Mouse (Mus musculus): ENCODE data around the gene Bpifc. TPM values are rescaled to one million over a fixed set of nuclear protein-coding genes. Genes with fewer than 3 reads are reported as not detected.

Gene Bpifc
- polyA plus RNA-seq, 1 experiment = not detected

DNA sequence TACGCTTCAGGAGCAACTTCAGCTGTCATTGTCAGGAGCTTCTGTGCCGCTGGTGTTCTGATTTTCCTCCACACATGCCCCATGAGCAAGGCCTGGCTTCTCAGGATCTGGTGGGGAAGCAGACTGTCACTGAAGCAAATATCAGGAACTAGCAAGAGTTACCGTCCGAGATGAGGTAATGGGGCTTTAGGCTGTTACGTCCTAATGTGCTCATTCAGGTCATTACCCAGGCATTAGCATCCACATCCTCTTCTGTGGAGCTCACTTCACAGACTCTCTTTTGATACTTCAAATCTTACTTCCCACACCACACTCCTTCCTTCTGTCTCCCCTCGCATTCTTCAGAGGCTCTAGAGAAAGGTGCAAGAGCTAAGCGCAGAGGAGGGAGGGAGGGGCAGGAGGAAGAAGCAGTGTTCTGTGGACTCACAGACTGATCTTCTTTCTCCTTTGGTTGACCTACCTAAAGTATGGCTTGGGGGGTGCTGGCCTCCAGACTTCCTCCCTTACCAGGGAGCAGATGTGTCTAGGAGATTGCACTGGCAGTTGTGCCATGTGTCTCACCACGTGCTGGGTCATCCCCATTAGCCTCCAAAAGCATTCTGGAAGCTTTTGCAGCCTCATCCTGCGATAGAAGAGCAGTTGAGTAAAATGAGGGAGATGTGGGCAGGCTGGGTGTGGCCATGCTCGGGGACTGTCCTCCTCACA is 41.3 kb upstream of the Bpifc start:
- Histone ChIP-seq H3K79me2 (ENCODE audit: control insufficient read depth, insufficient read depth) (no peaks in the 10 kb centered on the region), H3K36me3 (ENCODE audit: control insufficient read depth, insufficient read depth) (no peaks in the 10 kb centered on the region), H3K27me3 (ENCODE audit: control insufficient read depth, insufficient read depth, insufficient read length) (no peaks in the 10 kb centered on the region), H3K4me3 (no peak overlapping the region), H3ac (ENCODE audit: control insufficient read depth, insufficient read length) (no peak overlapping the region), H3K4me2 (ENCODE audit: low read depth) (no peak overlapping the region)
- TF ChIP-seq E2F4 (IDR thresholded peaks at IDR 0.05; ENCODE audit: insufficient read depth) (no peak), TCF12 (IDR thresholded peaks at IDR 0.05; ENCODE audit: insufficient read depth, poor library complexity, severe bottlenecking) (no peak), POLR2AphosphoS2 (IDR thresholded peaks at IDR 0.05; ENCODE audit: insufficient read length, low read depth) (no peak), MAX (IDR thresholded peaks at IDR 0.05; ENCODE audit: low read depth) (no peak), CEBPB (IDR thresholded peaks at IDR 0.05; ENCODE audit: insufficient read depth, poor library complexity, severe bottlenecking) (no peak), POLR2A (IDR thresholded peaks at IDR 0.05; ENCODE audit: insufficient read length, low read depth) (no peak)

DNA sequence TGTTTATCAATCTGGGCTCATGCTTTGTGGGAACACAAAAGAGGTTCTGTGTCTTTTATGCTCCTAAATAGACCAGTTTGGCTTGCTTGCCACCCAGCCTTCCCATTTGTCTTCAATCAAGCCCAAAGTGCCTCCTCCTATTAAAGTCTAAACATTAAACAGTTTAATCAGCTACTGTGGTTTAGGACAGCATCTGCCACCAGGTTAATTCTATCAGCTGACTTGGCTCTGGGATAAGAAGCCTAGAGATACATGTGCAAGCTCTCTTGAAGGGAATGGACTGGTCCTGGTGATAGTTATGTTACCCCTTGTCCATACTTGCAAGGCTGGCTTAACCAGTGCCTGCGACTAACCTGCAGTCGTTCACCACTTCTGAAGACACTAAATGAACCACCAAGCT is 38.8 kb upstream of the Bpifc start:
- Histone ChIP-seq H3K4me3 (no peak overlapping the region), H3K4me2 (ENCODE audit: low read depth) (no peak overlapping the region), H3K27me3 (ENCODE audit: control insufficient read depth, insufficient read depth, insufficient read length) (no peaks in the 10 kb centered on the region), H3K79me2 (ENCODE audit: control insufficient read depth, insufficient read depth) (no peaks in the 10 kb centered on the region), H3K36me3 (ENCODE audit: control insufficient read depth, insufficient read depth) (peaks cover 5% of the 10 kb centered on the region), H3ac (ENCODE audit: control insufficient read depth, insufficient read length) (no peak overlapping the region)
- TF ChIP-seq TCF12 (IDR thresholded peaks at IDR 0.05; ENCODE audit: insufficient read depth, poor library complexity, severe bottlenecking) (no peak), MYOD1 (IDR thresholded peaks at IDR 0.05; ENCODE audit: control insufficient read depth in 1 of 3, insufficient read length in 2 of 3, low read depth in 2 of 3) (no peak), MAX (IDR thresholded peaks at IDR 0.05; ENCODE audit: low read depth) (no peak), POLR2A (IDR thresholded peaks at IDR 0.05; ENCODE audit: insufficient read length, low read depth) (no peak)

DNA sequence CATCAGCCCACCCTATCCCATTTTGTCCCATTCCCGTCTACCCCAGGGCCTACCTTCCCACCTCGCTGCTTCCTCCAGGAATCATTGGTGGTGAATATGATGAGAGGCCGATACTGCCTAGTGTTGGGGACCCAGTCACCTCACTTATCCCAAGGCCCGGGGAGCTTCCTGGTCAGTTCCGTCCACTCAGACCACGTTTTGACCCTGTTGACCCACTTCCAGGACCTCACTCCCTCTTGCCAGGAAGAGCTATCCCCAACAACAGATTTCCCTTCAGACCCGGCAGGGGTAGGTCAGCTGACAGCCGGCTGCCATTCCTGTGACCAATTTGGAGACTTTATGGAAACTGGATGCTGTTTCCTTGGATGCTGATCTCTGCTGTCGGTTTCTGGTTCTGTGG is 36.1 kb upstream of the Bpifc start:
- TF ChIP-seq E2F4 (IDR thresholded peaks at IDR 0.05; ENCODE audit: insufficient read depth) (no peak), SRF (IDR thresholded peaks at IDR 0.05; ENCODE audit: control insufficient read depth, insufficient read length, low read depth) (no peak), POLR2A (IDR thresholded peaks at IDR 0.05; ENCODE audit: insufficient read length, low read depth) (no peak), CEBPB (IDR thresholded peaks at IDR 0.05; ENCODE audit: insufficient read depth, poor library complexity, severe bottlenecking) (no peak), MYOG (IDR thresholded peaks at IDR 0.05; ENCODE audit: control insufficient read depth in 1 of 3, insufficient read depth in 1 of 3, insufficient read length in 2 of 3, low read depth in 2 of 3) (no peak), TCF3 (IDR thresholded peaks at IDR 0.05; ENCODE audit: insufficient read length, low read depth) (no peak), REST (IDR thresholded peaks at IDR 0.05; ENCODE audit: insufficient read depth, insufficient read length) (no peak), USF1 (IDR thresholded peaks at IDR 0.05; ENCODE audit: low read depth) (no peak)
- H3ac ChIP-seq (ENCODE audit: control insufficient read depth, insufficient read length) = no peak overlapping the region
- no peaks in the 10 kb centered on the region for H3K79me2 ChIP-seq (ENCODE audit: control insufficient read depth, insufficient read depth)
- no peak overlapping the region for H3K4me2 ChIP-seq (ENCODE audit: low read depth)
- H3K27me3 ChIP-seq (ENCODE audit: control insufficient read depth, insufficient read depth, insufficient read length) = no peaks in the 10 kb centered on the region
- peaks cover 5% of the 10 kb centered on the region for H3K36me3 ChIP-seq (ENCODE audit: control insufficient read depth, insufficient read depth)
- no peak overlapping the region for H3K4me3 ChIP-seq

DNA sequence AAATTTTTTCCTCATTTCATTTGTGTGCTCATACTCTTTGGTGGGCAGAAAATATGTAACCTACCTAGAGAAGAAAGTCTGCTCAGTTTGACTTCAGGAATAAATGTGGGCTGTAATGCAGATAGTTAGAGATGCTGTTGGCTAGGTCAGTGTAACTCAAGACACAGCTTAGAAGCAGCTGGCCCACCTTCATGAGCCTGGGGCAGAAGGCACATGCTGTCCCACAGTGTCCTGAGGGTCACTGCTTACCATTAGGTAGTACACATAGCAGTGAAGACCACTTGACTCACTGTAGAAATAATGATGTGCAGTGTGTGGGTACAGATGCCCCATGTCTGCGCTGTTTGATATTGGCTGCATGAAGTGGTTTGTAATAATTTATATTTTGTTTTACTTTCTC is 34.7 kb upstream of the Bpifc start:
- Histone ChIP-seq H3K4me2 (ENCODE audit: low read depth) (no peak overlapping the region), H3K4me3 (no peak overlapping the region), H3K36me3 (ENCODE audit: control insufficient read depth, insufficient read depth) (peaks cover 5% of the 10 kb centered on the region), H3ac (ENCODE audit: control insufficient read depth, insufficient read length) (no peak overlapping the region), H3K27me3 (ENCODE audit: control insufficient read depth, insufficient read depth, insufficient read length) (no peaks in the 10 kb centered on the region), H3K79me2 (ENCODE audit: control insufficient read depth, insufficient read depth) (no peaks in the 10 kb centered on the region)
- TF ChIP-seq USF1 (IDR thresholded peaks at IDR 0.05; ENCODE audit: low read depth) (no peak), REST (IDR thresholded peaks at IDR 0.05; ENCODE audit: insufficient read depth, insufficient read length) (no peak), POLR2A (IDR thresholded peaks at IDR 0.05; ENCODE audit: insufficient read length, low read depth) (no peak), SRF (IDR thresholded peaks at IDR 0.05; ENCODE audit: control insufficient read depth, insufficient read length, low read depth) (no peak), MYOD1 (IDR thresholded peaks at IDR 0.05; ENCODE audit: control insufficient read depth in 1 of 3, insufficient read length in 2 of 3, low read depth in 2 of 3) (no peak), POLR2AphosphoS2 (IDR thresholded peaks at IDR 0.05; ENCODE audit: insufficient read length, low read depth) (no peak), E2F4 (IDR thresholded peaks at IDR 0.05; ENCODE audit: insufficient read depth) (no peak), CEBPB (IDR thresholded peaks at IDR 0.05; ENCODE audit: insufficient read depth, poor library complexity, severe bottlenecking) (no peak), MAX (IDR thresholded peaks at IDR 0.05; ENCODE audit: low read depth) (no peak), TCF12 (IDR thresholded peaks at IDR 0.05; ENCODE audit: insufficient read depth, poor library complexity, severe bottlenecking) (no peak), TCF3 (IDR thresholded peaks at IDR 0.05; ENCODE audit: insufficient read length, low read depth) (no peak), MYOG (IDR thresholded peaks at IDR 0.05; ENCODE audit: control insufficient read depth in 1 of 3, insufficient read depth in 1 of 3, insufficient read length in 2 of 3, low read depth in 2 of 3) (no peak)

DNA sequence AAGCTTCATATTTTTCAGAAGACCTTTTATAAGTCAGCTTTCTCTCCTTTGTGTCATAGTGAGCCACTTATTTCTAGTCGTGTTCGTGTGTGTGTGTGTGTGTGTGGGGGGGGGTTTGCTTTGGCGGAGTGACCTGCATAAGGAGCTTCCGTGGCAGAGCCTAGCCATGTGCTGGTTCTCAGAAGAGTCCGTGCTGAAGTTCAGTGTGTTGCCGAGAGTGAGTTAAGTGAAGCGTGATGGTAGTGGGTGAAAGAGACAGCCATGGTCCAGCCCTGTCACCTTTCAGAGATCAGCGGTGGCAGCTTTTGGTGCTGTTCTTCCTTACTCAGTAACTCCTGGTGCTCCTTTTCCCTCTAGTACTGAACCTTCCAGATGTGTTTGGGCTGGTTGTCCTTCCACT is 32.4 kb upstream of the Bpifc start:
- H3K27me3 ChIP-seq (ENCODE audit: control insufficient read depth, insufficient read depth, insufficient read length) = no peaks in the 10 kb centered on the region
- H3K79me2 ChIP-seq (ENCODE audit: control insufficient read depth, insufficient read depth) = no peaks in the 10 kb centered on the region
- H3ac ChIP-seq (ENCODE audit: control insufficient read depth, insufficient read length) = no peak overlapping the region
- no peak overlapping the region for H3K4me3 ChIP-seq
- TF ChIP-seq TCF12 (IDR thresholded peaks at IDR 0.05; ENCODE audit: insufficient read depth, poor library complexity, severe bottlenecking) = no peak
- no peak for TF ChIP-seq CEBPB (IDR thresholded peaks at IDR 0.05; ENCODE audit: insufficient read depth, poor library complexity, severe bottlenecking)
- no peak for TF ChIP-seq MYOG (IDR thresholded peaks at IDR 0.05; ENCODE audit: control insufficient read depth in 1 of 3, insufficient read depth in 1 of 3, insufficient read length in 2 of 3, low read depth in 2 of 3)
- TF ChIP-seq SRF (IDR thresholded peaks at IDR 0.05; ENCODE audit: control insufficient read depth, insufficient read length, low read depth) = no peak
- no peak for TF ChIP-seq REST (IDR thresholded peaks at IDR 0.05; ENCODE audit: insufficient read depth, insufficient read length)
- H3K4me2 ChIP-seq (ENCODE audit: low read depth) = no peak overlapping the region
- H3K36me3 ChIP-seq (ENCODE audit: control insufficient read depth, insufficient read depth) = peaks cover 5% of the 10 kb centered on the region
